Mouse (Mus musculus) splenic B cell, adult 2 months (primary cell): ENCODE data around the gene Erp29.
"Not testable (repeated sequence)": the region's sequence is repeated elsewhere in the genome, so short reads cannot be mapped to it uniquely, and the experiment has no call there.

Experiments used
- DNase-seq: peaks from one replicate; pipeline ENCODE4 v3.0.0-alpha.2; 2011; ENCODE audit warnings: low read depth, low spot score
- H3K27me3 ChIP-seq: 2 replicates; pipeline ENCODE4 v1.6.1; 2012; ENCODE audit warnings: mild to moderate bottlenecking, low read length, moderate library complexity, mixed read lengths; ENCODE audit not compliant: control insufficient read depth, poor library complexity, insufficient read depth, severe bottlenecking
- H3K36me3 ChIP-seq: 2 replicates; pipeline ENCODE4 v1.6.1; 2012; ENCODE audit warnings: mild to moderate bottlenecking, low read length, moderate library complexity, mixed read lengths; ENCODE audit not compliant: control insufficient read depth, poor library complexity, insufficient read depth, severe bottlenecking

Erp29 gene

GRCm38 (mm10) chr5:121452026-121452869 lies at the start of gene Erp29:
Gene Erp29 (minus strand): TSS chr5:121452506.
- no peaks in the 10 kb centered on the region for H3K27me3 ChIP-seq
- DNase-seq = peak; percentile 98
- peaks cover 13% of the 10 kb centered on the region for H3K36me3 ChIP-seq

DNA sequence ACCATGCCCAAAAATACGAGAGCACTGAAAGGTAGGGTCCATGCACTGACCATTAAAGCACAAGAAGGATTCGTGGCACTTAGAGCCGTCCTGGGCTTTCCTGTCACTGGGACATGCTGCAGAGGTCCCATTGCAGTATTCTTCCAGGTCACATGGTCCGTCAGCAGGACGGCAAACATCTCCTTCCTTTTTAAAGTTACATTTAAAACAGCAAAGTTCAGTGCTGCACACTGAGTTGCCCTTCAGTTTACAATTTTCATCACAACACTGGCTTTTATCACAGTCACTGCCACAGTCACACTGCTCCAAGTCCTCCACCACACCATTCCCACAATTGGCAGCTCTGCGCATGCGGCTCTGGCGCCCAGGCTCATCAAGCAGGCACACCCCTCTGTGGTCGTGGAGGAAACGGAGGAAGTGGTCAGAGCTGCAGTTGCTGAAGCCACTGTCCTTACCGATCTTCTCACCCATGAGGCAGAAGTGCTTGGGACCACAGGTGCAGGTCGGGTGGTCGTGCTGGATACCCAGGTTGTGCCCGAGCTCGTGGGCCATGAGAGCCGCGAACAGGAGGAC lies 49.2 kb upstream of the Erp29 start:
- not testable (repeated sequence) for DNase-seq, H3K27me3 ChIP-seq, H3K36me3 ChIP-seq

GRCm38 (mm10) chr5:121500719-121501118 lies 48.4 kb upstream of the Erp29 start:
- no peaks in the 10 kb centered on the region for H3K27me3 ChIP-seq
- no peak for DNase-seq
- no peaks in the 10 kb centered on the region for H3K36me3 ChIP-seq

DNA sequence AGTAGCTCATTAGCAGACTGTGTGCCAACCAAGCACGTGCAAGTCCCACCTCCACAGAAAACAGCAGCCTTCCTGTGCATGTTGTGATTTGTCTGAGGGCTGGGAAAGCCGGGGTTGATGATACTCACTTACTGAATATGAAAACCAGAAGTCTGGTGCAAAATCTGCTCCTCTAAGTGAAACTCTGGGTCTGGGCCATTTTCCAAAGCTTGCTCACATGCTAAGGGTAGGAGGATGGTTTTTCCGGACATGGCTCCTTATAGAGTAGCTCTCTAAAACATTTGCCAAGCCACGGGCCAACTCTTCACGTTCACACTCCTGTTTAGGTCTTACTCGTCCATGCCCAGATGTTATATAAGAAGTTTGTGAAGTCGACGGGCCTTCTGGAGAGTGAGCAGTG lies 41.0 kb upstream of the Erp29 start:
- Histone ChIP-seq H3K36me3 (no peaks in the 10 kb centered on the region), H3K27me3 (no peaks in the 10 kb centered on the region)
- no peak for DNase-seq

DNA sequence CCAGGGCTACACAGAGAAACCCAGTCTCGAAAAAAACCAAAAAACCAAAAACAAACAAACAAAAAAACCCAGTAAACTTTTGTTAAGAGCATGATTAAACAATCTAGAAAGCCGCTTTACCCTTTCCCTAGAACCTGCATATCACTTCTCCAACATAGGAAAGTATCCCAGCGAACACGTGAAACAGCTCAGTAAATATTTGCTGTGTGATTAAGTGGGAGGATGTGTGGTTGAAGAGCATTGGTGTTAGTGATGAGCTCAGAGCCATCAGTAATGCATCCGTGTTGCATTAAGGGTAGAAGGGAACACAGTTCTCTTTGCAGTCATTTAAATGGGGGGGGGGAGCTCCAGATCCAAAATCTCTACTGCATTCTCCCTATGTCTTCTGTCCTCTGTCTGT lies 32.5 kb upstream of the Erp29 start:
- no peak for DNase-seq
- Histone ChIP-seq H3K36me3 (no peaks in the 10 kb centered on the region), H3K27me3 (no peaks in the 10 kb centered on the region)

GRCm38 (mm10) chr5:121477680-121478079 lies 25.4 kb upstream of the Erp29 start:
- no peaks in the 10 kb centered on the region for H3K36me3 ChIP-seq
- H3K27me3 ChIP-seq = no peaks in the 10 kb centered on the region
- peak; percentile 86 for DNase-seq

GRCm38 (mm10) chr5:121476040-121476439 lies 23.7 kb upstream of the Erp29 start:
- DNase-seq = no peak
- no peaks in the 10 kb centered on the region for H3K36me3 ChIP-seq
- H3K27me3 ChIP-seq = no peaks in the 10 kb centered on the region

GRCm38 (mm10) chr5:121474610-121475009 lies 22.3 kb upstream of the Erp29 start:
- H3K27me3 ChIP-seq = no peaks in the 10 kb centered on the region
- no peaks in the 10 kb centered on the region for H3K36me3 ChIP-seq
- no peak for DNase-seq

- DNase-seq = no peak
- Histone ChIP-seq H3K36me3 (no peaks in the 10 kb centered on the region), H3K27me3 (no peaks in the 10 kb centered on the region)
Observed at GRCm38 (mm10) chr5:121472411-121472810, 20.1 kb upstream of the Erp29 start.

DNA sequence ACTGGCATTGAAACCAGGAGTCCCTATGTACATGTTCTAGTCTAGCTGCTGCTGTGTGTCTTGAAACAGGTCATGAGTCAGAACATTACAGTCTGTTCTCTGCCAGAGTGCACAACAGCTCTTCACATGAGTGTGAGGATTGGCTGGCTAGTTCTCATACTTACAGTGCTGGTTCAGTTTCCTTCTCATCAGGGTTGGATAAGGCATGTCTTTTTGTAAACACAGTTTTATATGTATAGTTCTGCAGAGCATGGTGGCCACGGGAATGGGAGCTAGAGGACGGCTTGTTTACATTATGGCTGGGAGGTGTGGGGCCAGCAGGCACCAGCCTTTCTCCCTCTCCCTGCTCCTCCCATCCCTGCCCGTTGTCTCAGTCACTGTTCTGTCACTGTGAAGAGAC lies 17.3 kb upstream of the Erp29 start:
- no peak for DNase-seq
- H3K27me3 ChIP-seq = no peaks in the 10 kb centered on the region
- H3K36me3 ChIP-seq = no peaks in the 10 kb centered on the region

- no peaks in the 10 kb centered on the region for H3K36me3 ChIP-seq
- no peak for DNase-seq
- H3K27me3 ChIP-seq = no peaks in the 10 kb centered on the region
Observed at GRCm38 (mm10) chr5:121463601-121464250, 11.4 kb upstream of the Erp29 start.

- no peaks in the 10 kb centered on the region for H3K36me3 ChIP-seq
- DNase-seq = no peak
- H3K27me3 ChIP-seq = no peaks in the 10 kb centered on the region
Observed at GRCm38 (mm10) chr5:121462967-121463366, 10.7 kb upstream of the Erp29 start.

- no peak for DNase-seq
- Histone ChIP-seq H3K36me3 (no peaks in the 10 kb centered on the region), H3K27me3 (no peaks in the 10 kb centered on the region)
Observed at GRCm38 (mm10) chr5:121462171-121462502, 9.8 kb upstream of the Erp29 start.

GRCm38 (mm10) chr5:121461339-121462170 lies 9.2 kb upstream of the Erp29 start:
- DNase-seq = no peak
- no peaks in the 10 kb centered on the region for H3K27me3 ChIP-seq
- no peaks in the 10 kb centered on the region for H3K36me3 ChIP-seq
